Mouse (Mus musculus) kidney, adult 11 months (tissue): ENCODE results near the gene Srsf5.
"Not testable (repeated sequence)": the region's sequence is repeated elsewhere in the genome, so short reads cannot be mapped to it uniquely, and the experiment has no call there.

Source experiments
- DNase-seq: peaks from one replicate; pipeline ENCODE4 v3.0.0; 2022

The Srsf5 gene

DNA sequence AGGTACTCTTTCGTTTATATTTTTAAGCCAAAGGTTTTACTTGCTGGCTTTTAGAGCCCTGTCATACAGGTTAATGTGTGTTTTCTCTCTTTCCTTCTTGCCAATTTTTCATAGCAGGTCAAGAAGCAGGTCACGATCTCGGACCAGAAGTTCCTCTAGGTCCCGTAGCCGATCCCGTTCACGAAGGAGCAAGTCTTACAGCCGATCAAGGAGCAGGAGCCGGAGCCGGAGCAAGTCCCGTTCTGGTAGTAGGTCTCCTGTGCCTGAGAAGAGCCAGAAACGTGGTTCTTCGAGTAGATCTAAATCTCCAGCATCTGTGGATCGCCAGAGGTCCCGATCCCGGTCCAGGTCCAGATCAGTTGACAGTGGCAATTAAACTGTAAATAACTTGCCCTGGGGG is 4.3 kb downstream of the Srsf5 start:
- DNase-seq: not testable (repeated sequence)

GRCm38 (mm10) chr12:80951640-80952219 is 6.4 kb downstream of the Srsf5 start:
- DNase-seq: no peak

GRCm38 (mm10) chr12:80952526-80952925 is 7.2 kb downstream of the Srsf5 start:
- DNase-seq: no peak

DNA sequence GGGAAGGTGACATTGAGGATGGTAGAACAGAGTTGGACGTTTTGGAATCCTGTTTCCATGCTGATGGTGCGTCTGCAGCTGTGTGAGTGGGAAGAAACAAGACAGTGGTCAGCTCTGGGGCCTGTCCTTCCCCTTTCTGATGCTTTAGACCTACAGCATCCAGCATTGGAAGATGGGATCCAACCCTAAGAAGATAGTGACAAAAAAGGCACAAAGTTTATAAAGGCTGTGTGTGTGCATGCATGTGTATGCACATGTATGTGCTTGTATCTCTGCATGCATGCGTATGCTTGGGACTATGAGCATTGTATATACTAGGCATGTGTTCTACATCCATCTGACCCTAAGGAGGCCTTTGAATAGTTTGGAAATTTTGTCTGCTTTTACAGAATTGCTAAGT is 10.7 kb downstream of the Srsf5 start:
- peak; percentile 1 for DNase-seq

GRCm38 (mm10) chr12:80957961-80958360 is 12.7 kb downstream of the Srsf5 start:
- DNase-seq: no peak

- DNase-seq: no peak
Observed at GRCm38 (mm10) chr12:80962566-80962965, 17.3 kb downstream of the Srsf5 start.

- peak; percentile 39 for DNase-seq
Observed at GRCm38 (mm10) chr12:80966059-80966838, 20.9 kb downstream of the Srsf5 start.

DNA sequence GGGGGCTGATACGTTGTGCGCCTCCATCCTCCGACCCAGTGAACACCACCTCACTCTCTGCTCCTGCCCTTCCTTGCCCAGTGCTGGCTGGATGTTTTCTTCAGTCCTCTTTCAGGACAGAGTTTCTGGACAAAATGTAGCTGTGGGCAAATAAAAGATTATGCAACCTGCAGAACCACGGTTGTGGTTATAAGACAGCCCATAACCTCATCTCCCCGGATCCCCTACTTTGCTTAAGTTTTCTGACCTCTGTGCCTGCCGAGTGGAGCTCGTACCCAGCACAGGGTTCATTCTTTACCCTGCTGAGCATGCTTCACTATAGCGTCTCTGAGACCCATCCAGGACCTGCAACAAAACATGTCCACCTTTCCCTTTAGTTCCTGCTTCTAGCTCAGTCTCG is 22.6 kb downstream of the Srsf5 start:
- no peak for DNase-seq

DNA sequence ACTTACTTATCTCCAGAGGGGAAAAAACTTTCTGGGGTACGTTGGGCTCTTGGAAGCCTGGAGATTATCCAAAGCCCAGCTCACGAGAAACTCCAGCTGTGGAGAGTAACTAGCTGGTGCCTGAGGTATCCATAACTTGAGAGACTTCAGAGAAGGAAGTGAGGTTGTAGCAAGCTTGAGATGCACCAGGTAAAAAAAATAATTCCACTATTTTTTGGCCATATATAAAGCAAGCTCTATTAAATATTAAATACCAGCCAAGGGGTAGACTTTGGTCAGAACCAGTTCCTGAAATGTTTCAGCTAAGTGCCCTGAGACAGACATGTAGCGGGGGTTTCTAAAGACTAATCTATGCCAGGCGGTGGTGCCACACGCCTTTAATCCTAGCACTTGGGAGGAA is 23.3 kb downstream of the Srsf5 start, which contains the start of gene Slc10a1:
Gene Slc10a1, minus strand, starts transcription at position 101 of the 400 bp plus-strand sequence.
- DNase-seq: no peak

- DNase-seq: no peak
Observed at GRCm38 (mm10) chr12:80970181-80970705, 24.9 kb downstream of the Srsf5 start.

DNA sequence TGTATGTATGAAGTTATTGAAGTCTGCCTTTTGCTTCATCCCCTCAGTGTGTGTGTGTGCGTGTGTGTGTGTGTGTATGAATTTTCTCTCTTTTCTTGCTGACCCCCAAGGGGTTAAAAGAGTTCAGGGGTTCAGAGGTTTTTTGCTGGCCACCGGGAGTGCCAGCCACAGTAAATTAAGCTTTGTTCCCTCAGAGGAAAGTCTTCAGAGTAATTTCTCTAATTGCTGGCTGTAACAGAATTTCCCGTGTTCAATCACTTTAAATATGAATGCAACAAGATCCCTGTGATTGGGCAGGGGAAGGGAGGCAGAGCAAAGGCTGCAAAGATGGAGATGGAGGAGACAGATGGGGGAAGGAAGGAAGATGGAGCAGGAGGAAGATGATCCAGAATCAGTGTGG is 26.5 kb downstream of the Srsf5 start:
- DNase-seq: no peak

GRCm38 (mm10) chr12:80975939-80976671 is 30.8 kb downstream of the Srsf5 start:
- DNase-seq: no peak

- peak; percentile 21 for DNase-seq
Observed at GRCm38 (mm10) chr12:80982326-80982725, 37.0 kb downstream of the Srsf5 start.

DNA sequence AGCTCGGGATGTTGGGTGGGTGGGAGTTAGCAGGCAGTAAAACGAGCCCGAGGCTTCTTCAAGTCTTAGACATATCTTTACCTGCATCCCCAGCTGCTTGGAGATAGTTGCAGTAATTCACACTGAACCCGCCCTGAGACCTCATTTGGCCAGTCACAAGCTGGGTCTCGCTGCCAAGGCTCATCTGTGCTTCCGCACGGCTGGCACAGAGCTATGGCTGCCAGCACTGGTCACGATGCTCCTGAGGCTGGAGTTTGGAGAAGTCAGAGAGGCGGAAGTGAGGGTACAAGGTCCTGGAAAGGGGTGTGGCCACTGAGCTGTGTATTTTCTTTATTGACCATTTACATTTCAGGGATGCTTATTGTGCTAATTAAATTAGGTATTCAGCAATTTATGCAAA is 38.4 kb downstream of the Srsf5 start:
- no peak for DNase-seq

- no peak for DNase-seq
Observed at GRCm38 (mm10) chr12:80986628-80987027, 41.3 kb downstream of the Srsf5 start.

- no peak for DNase-seq
Observed at GRCm38 (mm10) chr12:80988286-80988685, 43.0 kb downstream of the Srsf5 start.

DNA sequence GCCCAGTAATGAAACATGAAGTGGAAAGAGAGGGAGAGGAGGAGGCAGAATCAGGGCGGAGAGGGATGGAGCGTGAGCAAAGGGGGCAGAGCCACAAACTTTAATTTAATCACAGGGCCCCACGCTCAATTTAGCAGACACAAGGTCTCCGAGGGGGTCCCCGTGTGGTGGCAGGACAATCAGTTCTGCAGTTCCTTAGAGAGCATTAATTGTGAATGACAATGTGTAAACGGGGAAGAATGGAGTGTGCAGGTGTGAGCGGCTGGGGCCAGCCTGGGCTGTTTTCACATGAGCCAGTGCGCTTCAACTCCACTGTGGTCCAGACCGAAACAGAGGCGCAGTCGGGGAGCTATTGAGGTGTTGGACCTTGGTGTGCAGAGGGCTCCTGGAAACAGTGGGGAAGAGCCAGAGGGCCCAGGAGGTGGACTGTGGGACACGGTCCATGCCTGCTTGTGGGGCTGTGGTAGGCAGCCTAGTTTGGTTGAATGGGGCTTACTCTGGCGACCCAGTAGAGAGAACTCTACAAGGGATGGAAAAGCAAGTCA is 45.7 kb downstream of the Srsf5 start:
- DNase-seq: no peak

GRCm38 (mm10) chr12:80991806-80992205 is 46.5 kb downstream of the Srsf5 start:
- DNase-seq: no peak

DNA sequence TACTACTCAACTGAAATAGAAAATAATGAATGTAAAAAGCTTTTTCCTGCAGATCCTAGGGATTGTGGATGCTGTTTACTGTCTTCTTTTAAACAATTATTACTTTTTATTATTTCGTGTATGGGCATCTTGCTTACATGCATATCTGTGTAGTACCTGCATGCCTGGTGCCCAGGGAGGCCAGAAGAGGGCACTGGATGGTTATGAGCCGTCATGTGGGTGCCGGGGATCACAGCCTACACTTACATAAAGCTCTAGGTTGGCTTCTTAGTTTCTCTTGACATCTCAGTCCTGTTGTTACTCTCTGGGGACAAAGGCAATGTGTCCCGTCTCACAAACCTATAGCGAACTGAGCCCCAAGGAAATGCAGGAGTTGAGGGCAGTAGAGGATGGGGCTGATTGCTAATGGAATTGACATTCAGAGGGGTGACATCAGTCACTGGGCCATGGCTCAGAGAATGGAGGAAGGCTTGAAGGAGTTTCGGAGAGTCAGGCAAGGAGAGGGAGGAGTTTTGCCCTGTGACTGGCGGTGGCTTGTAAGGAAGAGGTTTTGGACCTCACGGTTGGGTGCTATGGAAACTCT is 47.3 kb downstream of the Srsf5 start:
- DNase-seq: no peak

- DNase-seq: no peak
Observed at GRCm38 (mm10) chr12:80993773-80994172, 48.5 kb downstream of the Srsf5 start.

DNA sequence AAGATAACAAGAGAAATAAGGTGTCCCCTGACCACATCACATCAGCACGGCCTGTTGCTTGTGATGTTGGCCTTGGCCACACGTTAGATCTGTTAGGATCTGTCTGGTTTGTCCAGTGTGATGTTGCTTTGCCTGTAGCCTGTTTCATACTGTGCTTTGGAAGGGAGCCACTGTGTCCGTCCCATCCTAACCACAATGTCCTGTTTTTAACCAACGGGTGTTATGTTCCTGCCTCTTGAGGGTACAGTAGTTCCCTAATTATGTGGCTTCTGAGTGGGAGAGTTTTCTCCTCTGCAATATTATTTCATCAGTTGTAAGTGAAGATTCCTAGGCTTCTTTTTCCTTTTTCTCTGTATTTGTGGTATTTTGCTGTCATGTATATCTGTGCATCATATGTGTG is 50.0 kb downstream of the Srsf5 start:
- no peak for DNase-seq

- no peak for DNase-seq
Observed at GRCm38 (mm10) chr12:80997652-80998051, 52.3 kb downstream of the Srsf5 start.
